Mouse (Mus musculus): ENCODE data around the gene Slc25a13.

DNA sequence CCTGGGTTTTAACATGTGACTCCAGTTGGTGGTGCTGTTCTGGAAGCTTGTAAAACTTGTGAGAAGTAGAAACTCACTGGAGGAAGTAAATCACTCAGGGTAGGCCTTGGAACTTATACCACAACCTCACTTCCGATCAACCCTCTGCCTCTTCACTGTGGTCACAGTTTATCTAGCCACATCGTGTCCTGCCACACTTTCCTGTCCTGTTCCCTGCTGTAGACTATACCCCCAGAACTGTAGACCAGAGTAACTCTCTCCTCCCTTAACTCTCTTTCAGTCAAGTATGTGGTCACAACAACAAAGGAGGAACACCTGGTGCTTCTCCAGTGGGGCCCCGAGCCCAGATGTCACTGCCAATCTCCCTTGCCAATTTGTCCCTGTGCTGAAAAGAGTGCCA is 67.6 kb downstream of the Slc25a13 start:
- TF ChIP-seq GATA1 (IDR thresholded peaks at IDR 0.05; ENCODE audit: low read length), result no peak
- no peak for TF ChIP-seq TAL1 (IDR thresholded peaks at IDR 0.05; ENCODE audit: low read length)

Data from erythroblast, embryonic 14.5 days (primary cell).